Mouse (Mus musculus): Measurements from ENCODE around the gene Stat5a. TPM values are rescaled to one million over a fixed set of nuclear protein-coding genes. Genes with fewer than 3 reads are reported as not detected.

The Stat5a gene
- polyA plus RNA-seq, 1 experiment = 27.0 TPM

GRCm38 (mm10) chr11:100896078-100896477 is 36.9 kb downstream of the Stat5a start:
- no peak for TF ChIP-seq GATA1 (IDR thresholded peaks at IDR 0.05; ENCODE audit: low read length)

- TF ChIP-seq GATA1 (IDR thresholded peaks at IDR 0.05; ENCODE audit: low read length) = no peak
Observed at GRCm38 (mm10) chr11:100897294-100898231, 38.4 kb downstream of the Stat5a start.

GRCm38 (mm10) chr11:100898441-100899199 is 39.5 kb downstream of the Stat5a start:
- no peak for TF ChIP-seq GATA1 (IDR thresholded peaks at IDR 0.05; ENCODE audit: low read length)

- TF ChIP-seq GATA1 (IDR thresholded peaks at IDR 0.05; ENCODE audit: low read length) = no peak
Observed at GRCm38 (mm10) chr11:100904580-100905351, 45.6 kb downstream of the Stat5a start.

- no peak for TF ChIP-seq GATA1 (IDR thresholded peaks at IDR 0.05; ENCODE audit: low read length)
Observed at GRCm38 (mm10) chr11:100905929-100906328, 46.8 kb downstream of the Stat5a start.

GRCm38 (mm10) chr11:100906885-100907284 is 47.7 kb downstream of the Stat5a start:
- no peak for TF ChIP-seq GATA1 (IDR thresholded peaks at IDR 0.05; ENCODE audit: low read length)

GRCm38 (mm10) chr11:100908112-100908511 is 49.0 kb downstream of the Stat5a start:
- no peak for TF ChIP-seq GATA1 (IDR thresholded peaks at IDR 0.05; ENCODE audit: low read length)

- TF ChIP-seq GATA1 (IDR thresholded peaks at IDR 0.05; ENCODE audit: low read length) = no peak
Observed at GRCm38 (mm10) chr11:100908567-100908966, 49.4 kb downstream of the Stat5a start.

GRCm38 (mm10) chr11:100912401-100913155 is 53.4 kb downstream of the Stat5a start:
- TF ChIP-seq GATA1 (IDR thresholded peaks at IDR 0.05; ENCODE audit: low read length) = no peak

GRCm38 (mm10) chr11:100914415-100914814 is 55.3 kb downstream of the Stat5a start:
- no peak for TF ChIP-seq GATA1 (IDR thresholded peaks at IDR 0.05; ENCODE audit: low read length)

- TF ChIP-seq GATA1 (IDR thresholded peaks at IDR 0.05; ENCODE audit: low read length) = no peak
Observed at GRCm38 (mm10) chr11:100915063-100915462, 55.9 kb downstream of the Stat5a start.

GRCm38 (mm10) chr11:100916432-100916971 is 57.4 kb downstream of the Stat5a start:
- TF ChIP-seq GATA1 (IDR thresholded peaks at IDR 0.05; ENCODE audit: low read length) = no peak

GRCm38 (mm10) chr11:100918007-100918406 is 58.9 kb downstream of the Stat5a start:
- no peak for TF ChIP-seq GATA1 (IDR thresholded peaks at IDR 0.05; ENCODE audit: low read length)

- TF ChIP-seq GATA1 (IDR thresholded peaks at IDR 0.05; ENCODE audit: low read length) = no peak
Observed at GRCm38 (mm10) chr11:100920887-100921624, 61.9 kb downstream of the Stat5a start.

Measured in G1E-ER4 (cell line).